ENCODE assay signal across 28 mouse cellular contexts in the genomic region with DNA sequence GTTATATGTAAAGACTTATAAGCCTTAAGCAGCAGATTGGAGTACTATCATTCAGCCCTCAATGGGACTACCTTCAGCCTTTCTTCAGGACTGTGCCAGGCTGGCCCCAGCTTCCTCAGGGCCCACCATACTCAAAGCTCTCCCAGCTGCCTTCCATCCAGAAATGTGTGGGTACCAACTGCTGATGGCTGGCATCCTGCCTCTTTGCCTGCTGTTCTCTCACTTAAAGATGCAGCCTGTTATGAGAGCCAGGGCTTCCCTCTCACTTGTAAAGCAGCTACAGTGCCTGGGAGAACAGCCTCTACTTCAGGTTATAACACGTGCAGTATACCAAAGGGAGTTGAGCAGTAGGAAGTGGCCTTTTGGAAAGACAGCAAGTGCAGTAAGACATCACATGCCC. TPM values are rescaled to one million over a fixed set of nuclear protein-coding genes. Genes with fewer than 3 reads are reported as not detected.
"Had no signal": no experiment of that assay in that cellular context is flagged by ENCODE, and none has a peak within 500 bp of the region (broad histone marks: within the 10 kb centered on the region; RNA-seq: fewer than 3 reads in every experiment).

No protein-coding gene starts in this region.

- H3K4me1 ChIP-seq: lung, embryonic 15.5 days; midbrain, embryonic 13.5 days had no signal

- H3K27ac ChIP-seq: layer of hippocampus, adult 2 months; limb, embryonic 10.5 days; limb, embryonic 13.5 days; liver, embryonic 12.5 days; liver, embryonic 15.5 days; lung, embryonic 15.5 days; midbrain, embryonic 10.5 days; midbrain, embryonic 13.5 days; stomach, postnatal 0 days had no signal

- ATAC-seq: liver, embryonic 12.5 days; midbrain, embryonic 13.5 days had no signal

- DNase-seq: kidney, adult 18-20 months; kidney, adult 9 months; kidney, postnatal 14 days; kidney, postnatal 4 days; liver; lung, adult 18-20 months; lung, postnatal 10 days; lung, postnatal 4 days; thymus, adult 2 months; thymus, postnatal 14 days; thymus, postnatal 4 days had no signal

- H3K4me3 ChIP-seq: layer of hippocampus, adult 2 months; limb, embryonic 10.5 days; limb, embryonic 13.5 days; liver, embryonic 12.5 days; liver, embryonic 15.5 days; lung, embryonic 15.5 days; midbrain, embryonic 10.5 days; midbrain, embryonic 13.5 days had no signal

- H3K27me3 ChIP-seq: limb, embryonic 13.5 days; liver, embryonic 12.5 days; liver, embryonic 15.5 days; lung, embryonic 15.5 days; midbrain, embryonic 13.5 days had no signal

- H3K9me3 ChIP-seq: limb, embryonic 10.5 days; limb, embryonic 13.5 days; liver, embryonic 12.5 days; liver, embryonic 15.5 days; lung, embryonic 15.5 days; midbrain, embryonic 10.5 days; midbrain, embryonic 13.5 days had no signal

- H3K9ac ChIP-seq: limb, embryonic 13.5 days; liver, embryonic 12.5 days; liver, embryonic 15.5 days; lung, embryonic 15.5 days; midbrain, embryonic 13.5 days had no signal

- H3K4me2 ChIP-seq: limb, embryonic 13.5 days; liver, embryonic 12.5 days; liver, embryonic 15.5 days; lung, embryonic 15.5 days; midbrain, embryonic 13.5 days had no signal

RNA-seq across cellular contexts. Expression of gene Lin7b, which starts 5.7 kb away (rescaled TPM):
- total RNA-seq: megakaryocyte progenitor cell, adult 5-6 weeks had no signal
- polyA plus RNA-seq: liver, embryonic 15.5 days had no signal

RNA-seq across cellular contexts. Expression of gene Ppfia3, which starts 9.2 kb away (rescaled TPM):
- total RNA-seq: megakaryocyte progenitor cell, adult 5-6 weeks had no signal

RNA-seq across cellular contexts. Expression of gene Kcna7, which starts 29.4 kb away (rescaled TPM):
- total RNA-seq: layer of hippocampus, adult 2 months; layer of hippocampus, postnatal 14 days; left cerebral cortex, adult 18-20 months; left cerebral cortex, postnatal 25 days; megakaryocyte progenitor cell, adult 5-6 weeks; midbrain, postnatal 0 days had no signal
- polyA plus RNA-seq: kidney, embryonic 16.5 days; limb, embryonic 13.5 days; liver, embryonic 15.5 days; lung, embryonic 15.5 days; midbrain, embryonic 10.5 days; midbrain, embryonic 13.5 days; neural tube, embryonic 14.5 days; stomach, embryonic 14.5 days had no signal

RNA-seq across cellular contexts. Expression of gene Ntf5, which starts 37.4 kb away (rescaled TPM):
- total RNA-seq: layer of hippocampus, adult 2 months; midbrain, postnatal 0 days had no signal
- polyA plus RNA-seq: midbrain, embryonic 13.5 days; midbrain, postnatal 0 days; neural tube, embryonic 14.5 days had no signal
